Mouse (Mus musculus) common myeloid progenitor, adult 5-6 weeks (primary cell): ENCODE measurements around the gene Ddx21. TPM values are rescaled to one million over a fixed set of nuclear protein-coding genes. Genes with fewer than 3 reads are reported as not detected.
"Not testable (repeated sequence)": the region's sequence is repeated elsewhere in the genome, so short reads cannot be mapped to it uniquely, and the experiment has no call there.

ENCODE experiments used
- ATAC-seq: replicated peaks from 2 replicates; pipeline ENCODE4 v1.8.0; 2016; ENCODE audit warnings: low read depth, mild to moderate bottlenecking, moderate TSS enrichment, inconsistent platforms; ENCODE audit not compliant: poor library complexity, severe bottlenecking
- total RNA-seq: library from RNA; stranded (forward); fragments of 200-1000, 187-1606 nt; gene quantifications from 2 replicates; pipeline ENCODE4 v1.2.3, GENCODE M21; 2017

Ddx21 gene
- 280 and 283 TPM in 2 replicates for total RNA-seq

GRCm38 (mm10) chr10:62602177-62603040 is at the start of gene Ddx21:
TSS of gene Ddx21 (minus strand) at chr10:62602281.
- ATAC-seq = peak; percentile 92

DNA sequence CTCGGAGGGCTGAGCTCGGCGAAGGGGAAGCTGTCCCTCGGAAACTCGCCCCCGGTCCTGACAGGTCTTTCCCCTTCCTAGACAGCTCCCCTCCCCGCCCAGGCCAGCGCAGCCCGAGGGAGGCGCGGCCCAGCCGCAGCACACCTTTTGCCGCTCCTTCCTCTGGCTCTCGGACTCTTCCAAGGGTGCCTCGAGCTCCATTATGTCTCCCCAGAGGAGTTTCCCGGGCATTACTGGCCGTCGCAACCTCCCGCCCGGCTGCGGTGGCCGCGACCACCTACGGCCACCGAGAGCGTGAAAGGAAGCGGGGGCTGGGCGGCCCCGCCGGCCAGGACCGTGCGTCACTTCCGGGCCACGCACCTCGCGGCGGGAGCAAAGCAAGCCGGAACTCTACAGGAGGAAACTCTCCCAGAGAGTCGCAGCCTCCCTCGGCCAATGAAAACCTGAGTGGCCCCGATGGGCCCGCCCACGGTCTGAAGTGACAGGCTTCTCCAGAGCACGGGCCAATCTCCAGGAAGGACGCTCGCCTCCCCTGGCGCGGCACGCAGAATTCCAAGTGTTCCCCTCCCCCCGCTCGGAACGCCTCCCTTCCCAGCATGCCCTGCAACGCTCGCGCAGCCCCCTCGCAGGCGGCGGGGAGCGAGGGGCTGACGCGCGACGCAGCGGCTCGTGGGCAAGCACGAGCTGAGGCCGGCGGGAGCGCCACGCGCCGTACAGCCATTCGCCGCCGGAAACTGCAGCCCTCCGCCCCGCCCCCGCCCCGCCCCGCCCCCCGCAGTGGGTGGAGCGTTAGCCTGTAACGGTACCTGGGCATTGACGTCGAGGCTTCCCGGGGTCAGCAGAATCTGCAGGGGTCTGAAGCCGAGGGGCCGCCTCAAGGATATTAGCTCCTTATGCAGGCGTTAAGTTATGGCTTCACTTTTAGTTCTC is 49.1 kb upstream of the Ddx21 start, which contains the start of gene Ddx50:
TSS of gene Ddx50 (minus strand) at position 338 of the 930 bp plus-strand sequence.
- ATAC-seq = peak; percentile 95

DNA sequence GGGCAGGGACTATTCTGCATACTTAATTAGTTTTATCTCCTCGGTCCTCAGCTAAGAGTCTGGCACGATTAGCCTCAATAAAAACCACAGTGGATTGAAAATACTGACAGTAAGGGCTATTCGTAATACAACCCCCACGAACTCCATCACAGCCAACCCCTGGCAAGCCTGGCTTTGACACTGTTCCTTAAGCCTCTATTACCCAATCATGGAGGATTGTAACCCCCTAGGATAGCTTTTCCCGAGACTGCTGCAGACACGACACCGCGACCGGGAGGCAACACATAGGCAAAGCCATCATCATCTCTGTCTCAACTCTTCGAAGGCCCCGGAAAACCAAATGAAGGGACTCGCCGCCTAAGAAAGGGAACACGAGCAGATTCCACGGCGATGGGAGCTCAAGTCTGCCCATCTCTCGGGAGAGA is 48.3 kb upstream of the Ddx21 start:
- no peak for ATAC-seq

DNA sequence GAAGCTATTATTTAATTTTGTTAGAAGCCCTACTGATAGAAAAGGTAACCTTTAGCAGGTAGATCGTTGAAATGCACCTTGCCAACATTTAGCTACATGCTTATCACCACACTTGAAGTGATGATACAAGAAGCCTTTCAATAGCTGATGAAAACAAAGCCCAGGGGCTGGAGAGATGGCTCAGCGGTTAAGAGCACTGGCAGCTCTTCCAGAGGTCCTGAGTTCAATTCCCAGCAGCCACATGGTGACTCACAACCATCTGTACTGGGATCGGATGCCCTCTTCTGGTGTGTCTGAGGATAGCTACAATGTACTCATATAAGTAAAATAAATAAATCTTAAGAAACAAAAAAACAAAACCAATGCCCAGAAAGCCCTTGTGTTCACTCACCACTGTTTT is 2.1 kb upstream of the Ddx21 start:
- no peak for ATAC-seq

DNA sequence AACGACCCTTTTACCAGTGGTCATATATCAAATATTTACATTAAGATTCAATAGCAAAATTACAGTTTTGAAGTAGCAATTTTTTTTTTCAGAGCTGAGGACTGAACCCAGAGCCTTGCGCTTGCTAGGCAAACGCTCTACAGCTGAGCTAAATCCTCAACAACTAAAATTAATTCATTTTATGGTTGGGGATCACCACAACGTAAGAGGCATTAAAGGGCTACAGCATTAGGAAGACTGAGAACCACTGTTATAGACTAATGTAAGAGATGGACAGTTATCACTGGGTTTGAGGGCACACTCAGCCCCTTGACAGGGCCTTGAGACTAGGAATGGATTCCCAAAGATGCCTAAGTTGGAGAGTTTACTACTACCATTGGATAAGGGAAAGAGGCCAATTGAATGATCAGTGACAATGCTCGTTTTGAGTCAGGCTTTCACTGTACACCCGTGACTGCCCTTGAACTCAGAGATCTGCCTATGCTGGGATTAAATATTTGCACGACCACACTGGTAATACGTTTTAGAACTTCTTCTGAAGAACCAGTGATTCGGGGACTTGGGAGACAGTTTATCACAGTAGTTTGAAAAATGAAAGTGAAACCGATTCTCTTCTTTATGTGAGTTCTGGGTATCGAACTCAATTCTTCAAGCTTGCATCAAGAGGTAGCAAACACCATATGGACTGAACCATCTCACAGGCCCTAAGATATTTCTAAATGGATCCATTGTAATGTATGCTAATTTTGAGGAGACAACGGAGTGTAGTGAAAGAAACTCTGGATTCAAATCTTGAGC is 1.4 kb upstream of the Ddx21 start:
- no peak for ATAC-seq

- peak; percentile 47 for ATAC-seq
These were observed 276 bp downstream of the Ddx21 start for GRCm38 (mm10) chr10:62601833-62602176.

- no peak for ATAC-seq
These were observed 859 bp downstream of the Ddx21 start for GRCm38 (mm10) chr10:62601053-62601791.

- ATAC-seq = no peak
These were observed 2.0 kb downstream of the Ddx21 start for GRCm38 (mm10) chr10:62600056-62600455.

DNA sequence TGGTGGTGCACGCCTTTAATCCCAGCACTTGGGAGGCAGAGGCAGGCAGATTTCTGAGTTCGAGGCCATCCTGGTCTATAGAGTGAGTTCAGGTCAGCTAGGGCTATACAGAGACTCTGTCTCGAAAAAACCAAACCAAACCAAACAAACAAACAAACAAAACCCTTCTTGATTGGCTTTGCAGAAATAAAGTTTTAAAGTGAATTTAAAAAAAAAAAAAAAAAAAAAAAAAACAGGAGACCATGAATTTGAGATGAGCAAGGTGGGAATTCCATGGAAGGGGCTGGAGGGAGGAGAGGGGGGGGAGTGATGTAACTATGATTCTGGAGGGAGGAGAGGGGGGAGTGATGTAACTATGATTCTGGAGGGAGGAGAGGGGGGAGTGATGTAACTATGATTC is 2.8 kb downstream of the Ddx21 start:
- not testable (repeated sequence) for ATAC-seq

DNA sequence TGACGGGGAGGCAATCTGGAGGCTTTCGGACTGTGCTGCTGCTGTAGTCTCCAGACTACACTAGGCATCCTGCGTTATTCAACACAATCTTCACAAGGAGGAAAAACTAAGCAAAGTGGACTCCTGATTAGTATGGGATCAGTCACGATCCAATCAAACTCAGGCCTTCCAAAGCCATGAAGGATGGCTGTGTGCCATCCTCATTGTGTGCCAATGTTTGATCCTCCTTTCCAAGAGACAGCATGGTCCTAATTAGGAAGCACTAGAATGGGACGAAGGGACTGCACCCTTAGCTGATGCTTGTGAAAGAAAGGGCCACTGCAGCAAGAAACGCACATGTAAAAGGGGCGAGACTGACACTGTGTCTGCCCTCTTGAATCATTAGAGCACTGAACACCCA is 9.6 kb downstream of the Ddx21 start:
- no peak for ATAC-seq

DNA sequence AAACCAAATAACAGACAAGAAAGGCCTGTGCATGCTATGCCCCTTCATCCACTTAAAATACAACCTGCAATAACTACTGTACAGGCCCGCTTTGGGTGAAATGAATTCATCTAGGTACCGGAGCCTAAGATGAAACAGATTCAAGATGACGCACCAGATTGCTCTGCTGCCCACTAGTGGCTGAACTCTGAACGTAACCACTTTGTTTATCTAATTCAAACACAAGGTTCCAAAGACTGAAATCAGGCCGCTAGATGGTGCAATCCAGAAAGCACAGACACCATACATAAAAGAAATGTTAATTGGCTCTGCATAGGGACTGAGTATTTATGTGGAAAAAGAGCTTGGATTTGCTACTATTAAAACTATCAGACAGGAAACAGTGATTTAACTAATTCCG is 11.9 kb downstream of the Ddx21 start:
- ATAC-seq = peak; percentile 95

DNA sequence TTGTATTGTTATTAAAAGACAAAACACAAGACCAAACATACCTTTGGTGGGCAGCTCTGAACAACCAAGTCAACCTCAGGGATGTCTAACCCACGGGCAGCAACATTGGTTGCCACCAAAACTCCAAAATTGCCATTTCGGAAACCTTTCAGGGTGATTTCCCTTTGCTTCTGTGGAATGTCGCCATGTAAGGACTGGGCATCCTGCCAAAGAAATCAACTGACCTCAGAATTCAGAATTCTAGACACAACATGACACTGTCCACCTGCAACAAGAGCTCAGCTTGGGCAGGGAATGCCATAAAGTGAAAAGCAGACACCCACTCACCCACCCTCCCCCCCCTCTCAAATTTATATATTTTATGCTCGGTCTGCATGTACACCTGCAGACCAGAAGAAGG is 13.5 kb downstream of the Ddx21 start:
- no peak for ATAC-seq

DNA sequence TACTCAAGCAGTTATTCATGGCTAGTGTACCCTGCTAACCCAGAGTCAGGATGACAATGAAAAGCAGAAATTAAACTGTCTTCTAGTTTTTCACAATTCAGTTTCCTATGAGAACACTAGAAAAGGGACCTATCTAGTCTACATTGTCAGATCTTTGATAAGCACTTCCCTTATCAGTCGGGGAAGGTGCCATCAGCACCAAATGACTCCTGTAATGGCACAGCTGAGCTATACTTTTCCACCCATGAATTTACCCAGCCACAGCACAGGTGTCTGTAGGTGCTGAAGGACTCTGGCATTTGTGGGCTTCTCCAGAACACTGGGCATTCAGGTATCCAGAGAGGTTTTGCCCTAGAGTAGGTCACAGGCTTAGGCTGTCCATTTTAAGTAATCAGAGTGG is 18.8 kb downstream of the Ddx21 start:
- ATAC-seq = no peak

- ATAC-seq = no peak
These were observed 19.4 kb downstream of the Ddx21 start for GRCm38 (mm10) chr10:62582701-62583100.

DNA sequence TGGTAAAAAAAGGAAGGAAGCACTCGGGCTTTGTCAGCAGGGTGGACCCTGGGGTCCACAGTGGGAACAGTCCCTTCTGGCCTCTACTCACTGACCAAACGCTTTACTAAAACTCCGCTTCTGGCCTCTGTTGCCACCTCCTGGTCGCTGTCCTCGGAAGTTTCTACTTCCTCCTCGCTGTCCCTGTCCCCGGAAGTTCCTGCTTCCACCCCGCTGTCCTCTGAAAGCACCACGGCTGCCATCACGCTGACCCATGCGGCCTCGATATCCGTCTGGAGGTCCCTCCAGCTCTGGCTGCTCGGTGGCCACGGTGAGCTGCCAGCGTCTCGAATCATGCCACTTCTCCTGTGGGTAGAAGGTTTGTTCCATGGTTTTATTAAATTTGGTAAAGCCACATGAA is 19.8 kb downstream of the Ddx21 start:
- no peak for ATAC-seq

DNA sequence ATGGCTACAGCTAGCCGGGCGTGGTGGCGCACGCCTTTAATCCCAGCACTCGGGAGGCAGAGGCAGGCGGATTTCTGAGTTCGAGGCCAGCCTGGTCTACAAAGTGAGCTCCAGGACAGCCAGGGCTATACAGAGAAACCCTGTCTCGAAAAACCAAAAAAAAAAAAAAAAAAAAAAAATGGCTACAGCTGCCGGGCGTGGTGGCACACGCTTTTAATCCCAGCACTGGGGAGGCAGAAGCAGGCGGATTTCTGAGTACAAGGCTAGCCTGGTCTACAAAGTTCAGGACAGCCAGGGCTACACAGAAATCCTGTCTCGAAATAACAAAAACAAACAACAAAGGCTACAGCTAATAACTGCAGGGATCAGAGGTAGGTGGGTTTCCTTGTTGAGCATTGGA is 23.0 kb downstream of the Ddx21 start:
- not testable (repeated sequence) for ATAC-seq

GRCm38 (mm10) chr10:62578338-62579100 is 23.6 kb downstream of the Ddx21 start, which contains the start of gene Kif1bp:
TSS of gene Kif1bp (minus strand) at chr10:62578457.
- peak; percentile 99 for ATAC-seq

DNA sequence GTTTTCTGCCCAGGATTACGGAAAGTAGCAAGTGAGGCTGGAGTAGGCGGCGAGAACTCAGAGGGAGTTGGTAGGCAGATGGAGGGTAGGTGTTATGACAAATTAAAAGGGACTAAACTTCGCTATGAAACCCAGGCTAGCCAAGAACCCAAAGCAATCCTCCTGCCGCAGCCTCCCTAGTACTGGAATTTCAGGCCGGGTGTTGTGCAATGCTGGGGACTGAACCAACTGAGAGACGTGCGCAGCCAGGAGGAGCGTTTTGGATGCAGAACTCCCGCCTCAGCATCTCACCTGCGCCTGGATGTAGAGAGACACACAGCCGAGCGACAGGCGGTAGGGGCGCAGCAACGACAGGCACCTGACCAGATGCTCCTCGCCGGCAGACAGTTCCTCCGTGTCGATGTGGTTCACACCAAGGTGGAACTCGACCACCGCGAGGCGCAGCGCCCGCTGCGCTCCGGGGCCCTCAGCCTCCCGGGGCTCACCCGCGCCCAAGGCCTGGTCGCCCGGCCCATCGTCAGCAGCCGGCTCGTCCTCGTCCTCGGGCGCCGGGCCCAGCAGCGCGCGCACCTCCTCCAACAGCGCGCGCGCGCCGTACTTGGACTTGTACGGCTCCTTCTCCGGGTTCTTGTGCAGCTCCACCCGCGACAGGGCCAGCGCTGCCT is 24.3 kb downstream of the Ddx21 start:
- ATAC-seq = peak; percentile 30
